Mouse (Mus musculus) liver, embryonic 16.5 days (tissue): ENCODE measurements around the gene Pptc7. TPM values are rescaled to one million over a fixed set of nuclear protein-coding genes. Genes with fewer than 3 reads are reported as not detected.

Source experiments
- ATAC-seq: fragments of 200-750 bp; cut with Nextera tagmentation; 2 replicates; pipeline ENCODE4 v1.8.0; 2017; ENCODE audit warnings: low read depth, mild to moderate bottlenecking, moderate number of reproducible peaks, moderate library complexity
- H3K27ac ChIP-seq: fragments of 300-500 bp; sonication (generic); 2 replicates; pipeline ENCODE4 v1.5.1; 2014; ENCODE audit warnings: mild to moderate bottlenecking, low read length
- H3K27me3 ChIP-seq: fragments of 300-500 bp; sonication (generic); 2 replicates; pipeline ENCODE4 v1.6.1; 2014; ENCODE audit warnings: low read depth, low read length, mixed read lengths; ENCODE audit not compliant: control insufficient read depth, insufficient read depth
- H3K36me3 ChIP-seq: fragments of 300-500 bp; sonication (generic); 2 replicates; pipeline ENCODE4 v1.6.1; 2014; ENCODE audit warnings: mild to moderate bottlenecking; ENCODE audit not compliant: control insufficient read depth, insufficient read depth
- H3K4me1 ChIP-seq: fragments of 300-500 bp; sonication (generic); 2 replicates; pipeline ENCODE4 v1.6.1; 2014; ENCODE audit warnings: low read depth, low read length, mixed read lengths; ENCODE audit not compliant: control insufficient read depth
- H3K4me2 ChIP-seq: fragments of 300-500 bp; sonication (generic); 2 replicates; pipeline ENCODE4 v1.6.1; 2014; ENCODE audit warnings: low read depth, low read length, mixed read lengths
- H3K4me3 ChIP-seq: fragments of 300-500 bp; sonication (generic); 2 replicates; pipeline ENCODE4 v1.5.1; 2014; ENCODE audit warnings: low read depth, mild to moderate bottlenecking, low read length
- H3K9ac ChIP-seq: fragments of 300-500 bp; sonication (generic); 2 replicates; pipeline ENCODE4 v1.6.1; 2014; ENCODE audit warnings: low read depth, low read length
- H3K9me3 ChIP-seq: fragments of 300-500 bp; sonication (generic); replicated peaks from 2 replicates; pipeline ENCODE4 v1.6.1; 2016; ENCODE audit warnings: low read length; ENCODE audit not compliant: control insufficient read depth
- WGBS: fragments of 180-500 bp; shearing (Covaris S2); extraction: QIAGEN DNeasy Blood & Tissue Kit; methylation state at CpG from one replicate; pipeline ENCODE4 v1.1.7; 2014; ENCODE audit not compliant: insufficient replicate concordance; 5-methylcytosine and 5-hydroxymethylcytosine counted together
- polyA plus RNA-seq: library from polyadenylated mRNA; unstranded; fragments of >200 nt; fragmentation: Nextera tagmentation; extraction: Ambion mirVana; gene quantifications from 2 replicates; pipeline ENCODE4 v1.2.1, GENCODE M21; 2015

Gene Pptc7
- polyA plus RNA-seq, 1 experiment from 2014 or later: 4.1 TPM

GRCm38 (mm10) chr5:122353807-122354491, 69.8 kb downstream of the Pptc7 start, which contains the start of the genes Rad9b and Vps29:
Rad9b (minus strand) TSS chr5:122354233.
Vps29 (plus strand) TSS chr5:122354369.
- Histone ChIP-seq H3K4me1 (peaks cover 10% of the 10 kb centered on the region), H3K4me2 (peak within 1 kb of the TSS; percentile 91), H3K4me3 (peak within 1 kb of the TSS; percentile 94), H3K9me3 (no peaks in the 10 kb centered on the region), H3K36me3 (no peaks in the 10 kb centered on the region), H3K9ac (peak within 1 kb of the TSS; percentile 93), H3K27ac (peak within 1 kb of the TSS; percentile 78), H3K27me3 (no peaks in the 10 kb centered on the region)
- WGBS: 1% methylated on average over 51 of the region's 51 CpGs
- ATAC-seq: peak; percentile 96

- peaks cover 10% of the 10 kb centered on the region for H3K4me1 ChIP-seq
- no peaks in the 10 kb centered on the region for H3K9me3 ChIP-seq
- peak overlapping the region; percentile 91 for H3K4me2 ChIP-seq
- H3K36me3 ChIP-seq: no peaks in the 10 kb centered on the region
- H3K9ac ChIP-seq: peak overlapping the region; percentile 93
- H3K27ac ChIP-seq: peak overlapping the region; percentile 78
- ATAC-seq: peak; percentile 63; the same call in 1 of the 2 replicates
- H3K4me3 ChIP-seq: peak overlapping the region; percentile 94
- WGBS: under 1% methylated on average over 57 of the region's 57 CpGs
- no peaks in the 10 kb centered on the region for H3K27me3 ChIP-seq
These were observed 70.4 kb downstream of the Pptc7 start for GRCm38 (mm10) chr5:122354492-122355067.

GRCm38 (mm10) chr5:122371591-122372191, 87.5 kb downstream of the Pptc7 start, which contains the start of gene Gpn3:
Gpn3 (plus strand) TSS chr5:122371876.
- H3K36me3 ChIP-seq: peaks cover 11% of the 10 kb centered on the region; the same call in 1 of the 2 replicates
- peak within 1 kb of the TSS; percentile 88 for H3K4me3 ChIP-seq
- H3K9me3 ChIP-seq: no peaks in the 10 kb centered on the region
- H3K27me3 ChIP-seq: no peaks in the 10 kb centered on the region
- peak within 1 kb of the TSS; percentile 93 for H3K27ac ChIP-seq
- peak within 1 kb of the TSS; percentile 86 for H3K9ac ChIP-seq
- ATAC-seq: peak; percentile 39
- peak within 1 kb of the TSS; percentile 88 for H3K4me2 ChIP-seq
- peaks cover 22% of the 10 kb centered on the region for H3K4me1 ChIP-seq
- WGBS: under 1% methylated on average over 32 of the region's 46 CpGs

- H3K27me3 ChIP-seq: no peaks in the 10 kb centered on the region
- peak within 1 kb of the TSS; percentile 88 for H3K4me2 ChIP-seq
- H3K4me3 ChIP-seq: peak within 1 kb of the TSS; percentile 88
- peaks cover 9% of the 10 kb centered on the region; the same call in 1 of the 2 replicates for H3K36me3 ChIP-seq
- H3K4me1 ChIP-seq: peaks cover 22% of the 10 kb centered on the region
- peak; percentile 95 for ATAC-seq
- peak within 1 kb of the TSS; percentile 86 for H3K9ac ChIP-seq
- peak within 1 kb of the TSS; percentile 93 for H3K27ac ChIP-seq
- H3K9me3 ChIP-seq: no peaks in the 10 kb centered on the region
- under 1% methylated on average over 53 of the region's 53 CpGs for WGBS
These were observed 88.1 kb downstream of the Pptc7 start, which contains the start of gene Fam216a for GRCm38 (mm10) chr5:122372192-122372769. Fam216a (minus strand) TSS chr5:122372364.

- ATAC-seq: no peak
- peak overlapping the region; percentile 88 for H3K4me2 ChIP-seq
- peak overlapping the region; percentile 88 for H3K4me3 ChIP-seq
- no peaks in the 10 kb centered on the region for H3K27me3 ChIP-seq
- WGBS: 1% methylated on average over 5 of the region's 5 CpGs
- H3K27ac ChIP-seq: peak overlapping the region; percentile 93
- peaks cover 22% of the 10 kb centered on the region for H3K4me1 ChIP-seq
- H3K9ac ChIP-seq: peak overlapping the region; percentile 81
- no peaks in the 10 kb centered on the region for H3K9me3 ChIP-seq
- peaks cover 6% of the 10 kb centered on the region; the same call in 1 of the 2 replicates for H3K36me3 ChIP-seq
These were observed 88.7 kb downstream of the Pptc7 start for GRCm38 (mm10) chr5:122372878-122373277.

Other genes starting within 250 kb of the Pptc7 start
- 1.4 and 3.1 TPM in 2 replicates for gene Cux2, start 234.3 kb upstream of the Pptc7 start, polyA plus RNA-seq
- gene Myl2, start 183.4 kb upstream of the Pptc7 start, polyA plus RNA-seq: 1.9 and 2.3 TPM in 2 replicates
- not detected in 2 replicates for gene Ccdc63, start 143.5 kb upstream of the Pptc7 start, polyA plus RNA-seq
- gene Ppp1cc, start 126.1 kb upstream of the Pptc7 start, polyA plus RNA-seq: 109 and 114 TPM in 2 replicates
- gene Hvcn1, start 77.6 kb upstream of the Pptc7 start, polyA plus RNA-seq: 4.9 and 6.0 TPM in 2 replicates
- 0.74 and 0.78 TPM in 2 replicates for gene Tctn1, start 19.9 kb upstream of the Pptc7 start, polyA plus RNA-seq
- gene Rad9b, start 69.9 kb downstream of the Pptc7 start, polyA plus RNA-seq: 2.5 and 2.6 TPM in 2 replicates
- 95.1 and 104 TPM in 2 replicates for gene Vps29, start 70.0 kb downstream of the Pptc7 start, polyA plus RNA-seq
- 46.8 and 52.8 TPM in 2 replicates for gene Gpn3, start 87.5 kb downstream of the Pptc7 start, polyA plus RNA-seq
- 13.7 and 14.1 TPM in 2 replicates for gene Fam216a, start 88.0 kb downstream of the Pptc7 start, polyA plus RNA-seq
- gene Arpc3, start 107.5 kb downstream of the Pptc7 start, polyA plus RNA-seq: 85.4 and 105 TPM in 2 replicates
- gene Anapc7, start 137.3 kb downstream of the Pptc7 start, polyA plus RNA-seq: 14.7 and 14.9 TPM in 2 replicates
- gene Atp2a2, start 217.9 kb downstream of the Pptc7 start, polyA plus RNA-seq: 10.0 and 11.3 TPM in 2 replicates